Mouse (Mus musculus) adrenal gland, postnatal 14 days (tissue): ENCODE results near the gene Itga10. TPM values are rescaled to one million over a fixed set of nuclear protein-coding genes. Genes with fewer than 3 reads are reported as not detected.
"Not testable (repeated sequence)": the region's sequence is repeated elsewhere in the genome, so short reads cannot be mapped to it uniquely, and the experiment has no call there.

Source experiments
- DNase-seq: peaks from one replicate; pipeline ENCODE4 v3.0.0; 2021; ENCODE audit warnings: mixed read lengths
- long read RNA-seq, 2 experiments: library from polyadenylated mRNA; stranded (forward); transcript quantifications; one replicate each; pipeline ENCODE4 v2.0.0; 2021
- total RNA-seq: library from RNA; stranded (reverse); gene quantifications from 2 replicates; pipeline ENCODE4 v1.2.3, GENCODE M21; 2021

Itga10 gene
- total RNA-seq = 1.6 and 2.6 TPM in 2 replicates
- long read RNA-seq, experiment 1 = 0 reads
- long read RNA-seq, experiment 2, full-length matches to known transcripts = 1 of 1 reads
- long read RNA-seq, experiment 2, partial matches to known transcripts = 0 of 1 reads
- long read RNA-seq, experiment 2, other reads (novel, unspliced or antisense) = 0 of 1 reads

DNA sequence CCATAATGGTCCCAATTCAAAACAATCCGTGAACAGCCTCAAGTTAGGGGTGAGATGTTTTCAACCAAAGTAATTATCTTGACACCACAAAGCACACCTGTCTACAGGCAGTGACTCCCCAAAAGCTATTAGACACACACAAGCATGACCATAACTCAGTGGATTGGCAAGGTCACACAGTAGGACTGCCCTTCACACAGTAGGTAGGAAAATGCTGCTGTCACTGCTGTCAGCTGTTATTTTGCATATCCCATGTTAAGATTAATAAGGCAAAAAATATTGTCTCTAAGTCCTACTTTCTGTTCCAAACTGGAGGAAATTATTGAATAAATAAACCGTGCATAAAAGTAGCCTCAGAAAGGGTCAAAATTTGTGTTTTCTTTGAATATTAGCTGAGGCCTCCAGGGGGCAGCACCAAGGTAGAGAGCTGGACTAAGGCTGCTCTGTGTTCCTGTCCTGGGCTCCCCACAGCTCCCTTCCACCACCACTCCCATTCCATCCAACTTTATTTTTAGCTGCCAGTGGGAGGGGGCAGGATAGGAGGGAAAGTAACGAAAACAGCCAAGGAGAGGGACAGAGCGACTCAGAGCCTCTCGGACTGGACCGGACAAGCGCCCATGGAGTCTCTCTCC, at the start of gene Itga10:
Gene Itga10 (plus strand): TSS at position 567 of the 632 bp plus-strand sequence.
- peak; percentile 63 for DNase-seq

DNA sequence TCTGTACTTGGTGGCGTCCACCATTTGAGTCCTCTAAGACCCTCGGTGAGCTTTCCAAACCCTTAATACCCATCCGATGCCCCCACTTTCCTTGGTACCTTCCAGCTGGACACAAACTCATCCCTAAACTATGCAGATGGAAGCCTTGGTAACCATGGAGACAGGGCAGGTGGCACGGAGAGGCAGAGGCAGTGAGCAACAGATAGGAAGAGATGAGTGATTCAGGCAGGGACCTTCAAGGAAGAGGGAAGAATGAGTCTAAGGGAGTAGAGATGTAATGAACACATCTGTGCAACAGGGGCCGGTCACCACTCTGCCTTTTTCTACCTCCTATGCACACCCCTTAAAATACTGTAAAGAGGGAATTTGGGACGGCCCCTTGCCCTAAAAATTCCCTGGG, 49.7 kb upstream of the Itga10 start:
- no peak for DNase-seq

DNA sequence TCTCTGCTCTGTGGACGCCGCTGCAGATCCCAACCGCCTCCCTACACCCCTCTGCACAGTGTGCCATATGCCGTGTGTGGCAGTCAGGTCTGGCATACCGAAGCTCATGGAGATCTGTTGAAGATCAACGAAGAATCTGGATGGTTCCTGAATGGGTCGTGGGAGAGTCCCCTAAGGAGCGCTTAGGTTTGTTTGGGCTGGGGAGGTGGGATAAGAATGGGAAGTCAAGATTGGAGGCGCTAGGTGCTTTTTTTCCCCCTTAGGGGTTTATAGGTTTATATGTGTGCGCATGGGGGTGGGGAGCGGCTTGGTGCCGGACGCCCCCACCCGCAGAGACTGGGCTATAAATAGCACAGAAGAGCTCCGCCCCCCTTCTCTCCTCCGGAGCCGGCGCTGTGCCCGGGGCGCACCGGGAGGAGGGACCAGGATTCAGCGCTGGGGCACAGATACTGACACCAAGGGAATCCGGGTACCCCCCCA, 49.1 kb upstream of the Itga10 start, which contains the start of gene Ankrd34a:
Gene Ankrd34a (plus strand): TSS at position 409 of the 480 bp plus-strand sequence.
- DNase-seq = peak; percentile 65

DNA sequence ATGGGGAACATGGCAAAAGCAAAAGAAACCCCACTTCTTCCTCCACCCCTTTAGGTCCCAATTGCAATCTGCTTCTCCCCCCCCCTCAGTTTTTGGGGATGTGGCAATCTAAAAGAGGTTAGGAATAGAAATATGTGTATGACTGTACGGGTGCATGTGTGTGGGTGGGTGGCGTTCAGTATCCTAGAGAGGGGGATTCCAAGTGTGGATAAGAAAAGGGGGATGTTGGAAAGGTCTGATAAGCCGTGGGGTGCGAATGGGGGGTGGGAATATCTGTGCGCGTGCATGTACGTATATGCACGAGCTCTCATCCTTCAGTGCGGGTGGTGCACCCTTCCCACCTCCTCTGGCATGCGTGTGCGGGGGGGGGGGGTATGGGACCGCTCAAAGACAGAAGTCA, 48.5 kb upstream of the Itga10 start:
- DNase-seq = no peak

DNA sequence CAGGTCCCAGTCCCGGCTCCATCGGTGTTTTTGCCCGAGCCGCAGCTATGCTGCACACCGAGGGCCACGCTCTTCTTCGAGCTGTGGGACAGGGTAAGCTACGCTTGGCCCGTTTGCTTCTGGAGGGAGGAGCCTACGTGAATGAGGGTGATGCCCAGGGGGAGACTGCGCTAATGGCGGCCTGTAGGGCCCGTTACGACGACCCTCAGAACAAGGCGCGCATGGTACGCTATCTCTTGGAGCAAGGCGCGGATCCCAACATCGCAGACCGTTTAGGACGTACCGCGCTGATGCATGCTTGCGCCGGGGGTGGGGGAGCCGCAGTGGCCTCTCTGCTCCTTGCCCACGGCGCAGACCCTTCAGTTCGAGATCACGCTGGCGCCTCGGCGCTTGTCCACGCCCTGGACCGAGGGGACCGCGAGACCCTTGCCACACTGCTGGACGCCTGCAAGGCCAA, 47.9 kb upstream of the Itga10 start:
- DNase-seq = peak; percentile 42

DNA sequence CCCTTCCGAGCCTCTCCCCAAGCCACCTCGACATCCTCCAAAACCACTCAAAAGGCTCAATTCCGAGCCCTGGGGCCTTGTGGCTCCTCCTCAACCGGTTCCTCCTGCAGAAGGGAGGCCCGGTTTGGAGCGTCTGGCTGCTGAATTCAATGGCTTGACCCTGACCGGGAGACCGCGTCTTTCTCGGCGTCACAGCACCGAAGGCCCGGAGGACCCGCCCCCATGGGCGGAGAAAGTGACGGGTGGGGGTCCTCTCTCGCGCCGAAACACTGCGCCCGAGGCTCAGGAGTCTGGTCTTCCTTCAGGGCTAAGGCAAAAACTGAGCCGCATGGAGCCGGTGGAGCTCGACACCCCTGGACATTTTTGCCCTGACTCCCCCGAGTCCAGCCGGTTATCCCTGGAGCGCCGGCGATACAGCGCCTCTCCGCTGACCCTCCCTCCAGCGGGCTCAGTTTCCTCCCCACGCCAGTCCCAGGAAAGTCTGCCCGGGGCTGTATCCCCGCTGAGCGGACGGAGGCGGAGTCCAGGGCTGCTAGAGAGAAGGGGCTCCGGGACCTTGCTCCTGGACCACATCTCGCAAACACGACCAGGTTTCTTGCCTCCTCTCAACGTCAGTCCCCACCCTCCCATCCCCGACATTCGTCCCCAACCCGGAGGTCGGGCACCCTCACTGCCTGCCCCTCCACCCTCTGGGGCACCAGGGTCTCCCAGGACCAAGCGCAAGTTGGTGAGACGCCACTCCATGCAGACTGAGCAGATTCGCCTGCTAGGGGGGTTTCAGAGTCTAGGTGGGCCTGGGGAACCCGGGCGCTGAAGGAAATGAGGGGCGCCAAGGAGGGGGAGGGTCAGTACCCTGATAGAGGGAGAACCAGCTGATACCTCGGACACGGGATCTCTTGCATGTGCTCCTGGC, 47.0 kb upstream of the Itga10 start:
- DNase-seq = peak; percentile 82

DNA sequence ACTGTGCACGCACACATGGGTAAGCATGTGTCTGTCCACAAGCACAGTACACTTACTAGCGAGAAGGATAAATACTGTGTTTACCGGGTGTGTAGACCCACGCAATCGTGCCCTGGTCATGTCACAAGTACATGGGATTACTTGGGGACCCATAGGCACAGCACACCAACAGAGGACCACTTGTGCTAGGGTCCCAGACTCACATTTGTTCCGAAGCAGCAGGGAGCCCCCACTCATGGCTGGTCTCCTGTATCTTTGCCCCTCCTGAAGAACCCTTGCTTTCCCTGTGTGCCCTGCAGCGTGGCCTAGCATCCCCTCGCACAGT, 46.4 kb upstream of the Itga10 start:
- DNase-seq = no peak

DNA sequence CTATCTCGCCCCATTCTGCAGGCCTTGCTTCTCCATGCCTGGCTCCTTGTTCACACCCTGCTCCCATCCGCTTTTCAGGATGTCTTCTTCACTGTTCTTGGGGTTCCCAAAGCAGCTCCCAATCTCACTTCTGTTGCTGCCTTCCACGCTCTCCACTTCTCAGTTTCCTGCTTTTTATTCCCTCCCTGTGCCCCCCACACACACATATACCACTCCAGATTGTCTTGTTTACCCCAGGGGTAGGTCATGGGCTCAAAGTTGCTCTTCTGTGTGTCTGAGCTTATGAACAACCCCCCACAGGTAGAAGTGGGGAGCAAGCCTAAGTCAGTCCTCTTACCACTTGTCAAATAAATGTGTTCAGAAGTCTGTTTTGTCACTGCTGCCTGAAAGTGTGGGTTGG, 46.0 kb upstream of the Itga10 start:
- no peak for DNase-seq

DNA sequence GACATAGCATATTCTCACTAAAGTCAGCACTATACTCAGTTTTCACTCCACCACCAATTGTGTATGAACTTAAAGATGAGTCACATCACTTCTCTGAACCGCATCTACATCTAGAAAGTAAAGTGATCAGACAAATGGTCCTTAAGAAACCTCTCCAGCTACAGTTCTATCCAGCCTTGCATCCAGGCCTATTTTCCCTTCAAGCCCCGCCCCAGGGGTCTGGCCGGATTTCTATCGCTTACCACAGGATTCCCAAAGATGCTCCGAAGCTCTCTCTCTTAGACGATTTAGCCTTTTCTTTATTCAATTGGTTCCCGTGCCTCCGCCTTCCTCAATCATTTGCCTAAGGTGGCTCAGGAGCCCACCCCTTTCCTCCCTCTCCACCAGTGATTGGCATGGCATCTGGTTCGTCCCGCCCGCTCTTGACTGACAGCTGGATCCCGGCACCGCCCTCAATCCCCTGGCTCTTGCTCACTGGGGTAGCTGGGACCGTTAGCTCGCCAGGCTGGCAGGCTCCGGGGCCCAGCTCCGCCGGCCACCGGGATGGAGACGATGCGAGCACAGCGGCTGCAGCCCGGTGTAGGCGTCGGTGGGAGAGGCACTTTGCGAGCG, 44.6 kb upstream of the Itga10 start, which contains the start of gene Lix1l:
Gene Lix1l (plus strand): TSS at position 511 of the 612 bp plus-strand sequence.
- peak; percentile 96 for DNase-seq

DNA sequence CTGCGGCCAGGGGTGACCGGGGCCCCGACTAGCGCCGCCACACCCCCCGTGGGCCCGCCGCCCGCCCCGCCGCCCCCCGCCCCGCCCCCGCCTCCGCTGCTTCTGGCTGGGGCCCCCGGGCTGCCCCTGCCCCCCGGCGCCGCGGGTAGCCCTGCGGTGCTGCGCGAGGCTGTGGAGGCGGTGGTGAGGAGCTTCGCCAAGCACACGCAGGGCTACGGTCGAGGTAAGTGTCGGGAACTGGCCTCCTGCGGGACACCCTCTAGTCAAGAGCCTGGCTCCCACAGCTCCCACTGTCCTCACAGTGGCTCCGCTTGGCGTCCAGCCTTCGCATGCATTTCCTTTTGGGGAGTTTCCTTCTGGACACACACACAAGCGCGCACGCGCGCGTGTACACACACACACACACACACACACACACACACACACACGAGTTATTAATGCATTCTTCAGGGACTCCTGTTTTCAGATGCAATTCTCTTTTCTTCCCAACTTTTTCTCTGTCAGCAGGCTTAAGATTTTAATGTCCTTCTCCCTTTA, 44.1 kb upstream of the Itga10 start:
- DNase-seq = peak; percentile 78

DNA sequence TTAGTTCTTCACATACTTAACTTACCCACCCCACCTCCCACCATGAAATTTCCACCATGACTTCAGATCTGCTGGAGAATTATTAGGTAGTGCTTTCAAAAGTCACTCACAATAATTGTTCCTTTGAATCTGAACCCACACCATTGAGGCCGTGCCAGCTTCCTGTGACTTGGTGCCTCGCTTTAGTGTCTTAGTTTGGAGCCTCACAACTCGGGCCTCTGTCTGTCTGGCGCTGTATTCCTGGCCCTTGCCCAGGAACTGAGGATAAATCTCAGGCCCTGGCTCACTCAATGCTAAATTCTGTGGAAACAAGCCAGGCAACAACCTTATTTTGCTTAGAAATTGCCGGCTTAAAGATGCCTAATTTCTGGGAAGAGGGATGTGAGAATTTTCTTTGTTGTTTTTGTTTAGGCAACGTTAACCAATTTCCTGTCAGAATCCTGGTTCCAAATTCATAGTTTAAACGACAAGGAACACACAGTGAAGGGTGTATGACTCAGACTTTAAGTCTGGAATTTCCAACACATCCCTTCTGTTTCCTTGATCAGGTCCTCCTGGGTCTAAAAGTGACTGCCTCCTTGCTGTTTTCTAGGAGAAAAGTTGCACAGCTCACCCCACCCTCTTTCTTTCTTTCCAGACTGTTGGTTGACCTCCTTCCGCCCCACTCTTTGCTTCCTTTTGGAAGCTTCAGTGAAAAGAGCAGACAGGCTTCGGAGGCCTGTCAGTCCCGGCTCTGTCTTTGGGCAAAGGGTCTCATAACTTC, 43.3 kb upstream of the Itga10 start:
- DNase-seq = peak; percentile 73

DNA sequence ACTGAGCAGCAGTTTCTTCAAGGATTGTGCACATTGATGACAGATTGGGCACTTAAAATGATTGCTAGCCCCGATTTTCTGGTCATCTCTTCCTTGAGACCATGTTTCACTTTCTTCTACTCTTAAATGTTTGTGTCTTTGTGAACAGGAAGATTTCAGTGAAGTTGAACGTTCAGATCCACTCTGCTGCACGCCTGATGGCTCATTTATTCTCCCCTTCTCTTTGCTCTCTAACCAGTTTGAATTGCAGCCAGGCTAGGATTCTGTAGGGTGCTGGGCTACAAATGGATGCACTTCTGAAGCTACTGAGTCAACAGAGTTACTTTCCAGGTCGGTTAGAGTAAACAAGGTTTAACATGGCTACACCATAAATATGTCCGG, 42.7 kb upstream of the Itga10 start:
- DNase-seq = no peak

DNA sequence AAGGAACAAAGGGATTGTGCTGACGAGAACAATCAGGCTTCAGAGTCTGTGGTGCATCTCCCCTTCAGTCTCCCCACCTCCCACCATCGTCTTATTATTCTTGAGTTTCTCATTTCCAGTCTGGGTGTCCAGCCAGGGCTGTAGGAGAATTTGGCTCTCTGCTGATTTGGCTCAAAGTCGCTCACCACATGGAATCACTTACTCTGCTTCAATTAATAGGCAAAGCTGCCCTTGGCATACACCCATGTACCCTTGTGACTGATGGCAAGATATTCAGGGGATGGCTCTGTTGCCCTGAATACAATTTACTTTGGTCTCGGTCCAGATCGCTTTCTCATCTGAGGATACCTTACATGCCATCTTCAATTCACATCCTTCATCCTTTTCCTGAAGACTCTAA, 42.1 kb upstream of the Itga10 start:
- peak; percentile 39 for DNase-seq

DNA sequence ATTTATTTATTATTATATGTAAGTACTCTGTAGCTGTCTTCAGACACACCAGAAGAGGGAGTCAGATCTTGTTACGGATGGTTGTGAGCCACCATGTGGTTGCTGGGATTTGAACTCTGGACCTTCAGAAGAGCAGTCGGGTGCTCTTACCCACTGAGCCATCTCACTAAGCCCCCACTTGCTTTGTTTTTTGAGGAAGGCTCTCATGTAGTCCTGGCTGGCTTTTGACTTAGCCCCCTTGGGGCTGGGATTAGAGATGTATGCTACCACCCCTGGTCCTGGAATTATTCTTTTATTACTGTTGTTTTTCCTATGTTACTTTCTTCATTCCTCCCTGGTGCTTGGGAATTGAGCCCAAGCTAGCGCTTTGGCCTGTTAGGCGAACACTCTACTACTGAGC, 39.4 kb upstream of the Itga10 start:
- not testable (repeated sequence) for DNase-seq

DNA sequence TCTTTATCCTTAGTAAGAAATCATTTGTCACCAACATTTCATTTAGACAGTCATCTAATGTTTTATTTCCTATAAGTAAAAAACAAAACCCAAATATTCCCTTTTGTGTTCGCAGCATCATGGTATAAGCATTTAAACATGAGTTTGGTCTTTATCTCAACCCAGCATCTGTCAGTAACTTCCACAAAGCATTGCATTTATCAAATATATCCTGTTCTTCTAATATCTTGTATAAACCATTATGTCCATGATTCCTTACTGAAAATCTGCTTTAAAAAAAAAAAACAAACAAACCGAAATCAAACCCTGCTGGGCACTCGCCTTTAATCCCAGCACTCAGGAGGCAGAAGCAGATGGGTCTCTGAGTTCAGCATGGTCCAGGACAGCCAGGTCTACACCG, 38.8 kb upstream of the Itga10 start:
- no peak for DNase-seq

DNA sequence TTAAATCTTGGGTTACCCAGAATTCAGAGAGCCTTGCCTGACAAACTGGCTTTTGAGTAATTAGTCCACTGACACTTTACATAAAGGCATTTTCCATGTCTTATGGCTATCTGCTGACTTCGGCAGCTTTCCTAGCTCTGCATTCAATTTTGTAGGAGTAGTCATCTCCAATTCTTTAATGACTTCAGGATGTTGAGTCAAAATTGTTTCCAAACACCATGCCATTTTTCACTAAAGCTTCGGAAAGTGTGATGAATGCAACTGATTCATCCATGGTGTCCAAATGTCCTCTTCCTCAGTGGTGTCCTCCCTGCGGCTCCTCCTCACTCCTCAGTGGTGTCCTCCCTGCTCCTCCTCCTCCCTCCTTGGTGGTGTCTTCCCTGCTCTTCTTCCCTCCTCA, 27.4 kb upstream of the Itga10 start:
- DNase-seq = no peak

DNA sequence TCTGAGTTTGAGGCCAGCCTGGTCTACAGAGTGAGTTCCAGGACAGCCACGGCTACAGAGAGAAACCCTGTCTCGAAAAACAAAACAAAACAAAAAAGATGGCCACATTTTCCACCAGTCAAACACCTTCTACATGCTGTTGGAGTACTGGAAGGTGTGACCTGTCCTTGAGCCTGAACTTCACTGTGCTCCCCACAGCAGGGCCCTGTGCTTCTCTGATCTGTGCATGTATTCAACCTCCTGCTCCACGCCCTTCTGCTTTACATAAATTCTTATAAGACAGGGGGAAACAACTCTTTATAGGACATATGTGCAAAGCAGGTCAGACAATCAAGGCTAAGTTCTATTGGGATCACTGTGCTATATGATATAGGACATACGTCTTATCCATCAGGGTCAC, 22.2 kb upstream of the Itga10 start:
- no peak for DNase-seq

DNA sequence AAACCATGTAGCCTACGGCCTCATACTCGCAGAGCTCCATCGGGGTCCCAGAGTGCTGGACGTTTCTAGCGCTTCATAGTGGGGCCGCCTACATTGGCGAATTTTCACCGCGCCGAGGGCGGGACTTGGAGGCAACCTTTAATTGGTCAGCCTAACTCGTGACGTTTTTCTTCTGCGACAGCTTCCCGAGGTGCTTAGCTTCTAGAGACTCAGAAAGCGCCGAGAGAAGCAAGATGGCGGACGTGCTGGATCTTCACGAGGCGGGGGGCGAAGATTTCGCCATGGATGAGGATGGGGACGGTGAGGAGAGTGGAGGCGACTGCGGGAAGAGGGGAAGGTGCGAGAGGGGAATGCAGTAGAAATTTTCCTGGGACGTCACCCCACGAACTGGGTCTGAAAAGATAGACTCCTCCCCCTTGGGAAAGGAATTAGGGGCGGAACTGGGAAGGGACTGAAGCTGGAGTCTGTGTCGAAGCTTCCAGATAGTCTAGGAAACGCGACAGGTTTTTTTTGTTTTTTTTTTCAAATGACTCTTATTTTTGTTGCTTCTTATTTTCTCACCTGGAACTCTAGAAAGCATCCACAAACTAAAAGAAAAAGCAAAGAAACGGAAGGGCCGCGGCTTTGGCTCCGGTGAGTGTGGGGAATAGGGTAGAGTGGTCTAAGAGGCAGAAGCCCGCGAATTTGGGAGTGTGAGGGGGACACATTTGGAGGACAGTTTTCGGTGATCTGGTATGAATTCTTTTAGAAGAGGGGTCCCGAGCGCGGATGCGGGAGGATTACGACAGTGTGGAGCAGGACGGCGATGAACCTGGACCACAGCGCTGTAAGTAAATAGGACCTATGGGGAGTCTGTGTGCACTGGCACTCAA, 15.4 kb upstream of the Itga10 start, which contains the start of gene Rbm8a:
Gene Rbm8a (plus strand): TSS at position 205 of the 872 bp plus-strand sequence.
- DNase-seq = peak; percentile 97

DNA sequence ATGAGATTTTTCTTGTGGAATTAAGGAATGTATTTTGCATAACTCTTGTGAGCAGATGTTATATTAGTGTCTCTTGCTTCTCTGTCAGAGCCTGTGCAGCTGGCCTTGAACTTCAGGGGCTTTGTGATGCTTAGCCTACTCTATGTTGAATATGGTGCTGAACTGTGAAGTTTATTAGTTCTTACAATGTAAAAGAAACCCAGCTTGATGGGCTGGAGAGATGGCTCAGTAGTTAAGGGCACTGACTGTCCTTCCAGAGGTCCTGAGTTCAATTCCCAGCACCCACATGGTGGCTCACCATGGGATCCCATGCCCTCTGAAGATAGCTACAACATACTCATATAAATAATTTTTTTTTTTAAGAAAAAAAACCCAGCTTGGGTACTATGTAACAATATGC, 13.3 kb upstream of the Itga10 start:
- DNase-seq = no peak

DNA sequence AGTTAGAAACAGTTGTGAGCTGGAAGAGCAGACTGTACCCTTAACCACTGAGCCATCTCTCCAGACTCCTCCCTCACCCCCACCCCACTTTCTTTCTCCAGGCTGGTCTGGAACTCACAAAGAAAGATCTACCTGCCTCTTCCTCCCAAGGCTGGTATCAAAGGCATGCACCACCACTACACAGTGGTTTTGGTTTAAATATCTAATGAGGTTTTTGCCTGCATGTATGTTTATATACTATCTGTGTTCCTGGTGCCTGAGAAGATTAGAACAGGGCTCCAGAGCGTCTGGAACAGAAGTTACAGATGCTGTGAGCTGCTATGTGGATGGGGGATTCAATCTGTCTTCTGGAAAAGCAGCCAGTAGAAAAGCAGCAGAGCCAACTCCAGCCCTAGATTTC, 11.4 kb upstream of the Itga10 start:
- no peak for DNase-seq
